Mouse (Mus musculus) liver, embryonic 11.5 days (tissue): Measurements from ENCODE around the gene Hist1h1c. TPM values are rescaled to one million over a fixed set of nuclear protein-coding genes. Genes with fewer than 3 reads are reported as not detected.
"Not testable (repeated sequence)": the region's sequence is repeated elsewhere in the genome, so short reads cannot be mapped to it uniquely, and the experiment has no call there.

Experiments
- ATAC-seq: fragments of 200-750 bp; cut with Nextera tagmentation; replicated peaks from 2 replicates; pipeline ENCODE4 v1.8.0; 2017; ENCODE audit warnings: moderate number of reproducible peaks, mild to moderate bottlenecking, moderate TSS enrichment, moderate library complexity; ENCODE audit not compliant: low FRiP score
- DNase-seq: peaks from one replicate; pipeline ENCODE4 v3.0.0-alpha.2; 2017; ENCODE audit warnings: low spot score
- H3K27ac ChIP-seq: fragments of 300-500 bp; sonication (generic); 2 replicates; pipeline ENCODE4 v1.5.1; 2014; ENCODE audit warnings: mild to moderate bottlenecking, low read depth, low read length, control low read depth
- H3K27me3 ChIP-seq: fragments of 300-500 bp; sonication (generic); replicated peaks from 2 replicates; pipeline ENCODE4 v1.6.1; 2014; ENCODE audit warnings: low read length, mixed read lengths; ENCODE audit not compliant: control insufficient read depth, insufficient read depth
- H3K36me3 ChIP-seq: fragments of 300-500 bp; sonication (generic); 2 replicates; pipeline ENCODE4 v1.6.1; 2014; ENCODE audit warnings: mild to moderate bottlenecking, low read length, moderate library complexity, mixed read lengths; ENCODE audit not compliant: control insufficient read depth, insufficient read depth
- H3K4me1 ChIP-seq: fragments of 300-500 bp; sonication (generic); replicated peaks from 2 replicates; pipeline ENCODE4 v1.6.1; 2014; ENCODE audit warnings: low read length, mixed read lengths; ENCODE audit not compliant: control insufficient read depth, insufficient read depth
- H3K4me2 ChIP-seq: fragments of 300-500 bp; sonication (generic); 2 replicates; pipeline ENCODE4 v1.6.1; 2014; ENCODE audit warnings: mild to moderate bottlenecking, control low read depth, moderate library complexity
- H3K4me3 ChIP-seq: fragments of 300-500 bp; sonication (generic); 2 replicates; pipeline ENCODE4 v1.5.1; 2014; ENCODE audit warnings: low read depth, low read length, control low read depth
- H3K9ac ChIP-seq: fragments of 300-500 bp; sonication (generic); 2 replicates; pipeline ENCODE4 v1.6.1; 2014; ENCODE audit warnings: low read depth, low read length, control low read depth
- H3K9me3 ChIP-seq: fragments of 300-500 bp; sonication (generic); 2 replicates; pipeline ENCODE4 v1.6.1; 2016; ENCODE audit warnings: low read length, inconsistent platforms, mixed read lengths; ENCODE audit not compliant: control insufficient read depth
- WGBS: fragments of 180-500 bp; shearing (Covaris S2); extraction: QIAGEN DNeasy Blood & Tissue Kit; methylation state at CpG from one replicate; pipeline ENCODE4 v1.1.7; 2014; 5-methylcytosine and 5-hydroxymethylcytosine counted together
- polyA plus RNA-seq: library from polyadenylated mRNA; unstranded; fragments of >200 nt; fragmentation: Nextera tagmentation; extraction: Ambion mirVana; gene quantifications from 2 replicates; pipeline ENCODE4 v1.2.1, GENCODE M21; 2014

Hist1h1c gene
- polyA plus RNA-seq, 1 experiment from 2014 or later = 24.2 TPM

DNA sequence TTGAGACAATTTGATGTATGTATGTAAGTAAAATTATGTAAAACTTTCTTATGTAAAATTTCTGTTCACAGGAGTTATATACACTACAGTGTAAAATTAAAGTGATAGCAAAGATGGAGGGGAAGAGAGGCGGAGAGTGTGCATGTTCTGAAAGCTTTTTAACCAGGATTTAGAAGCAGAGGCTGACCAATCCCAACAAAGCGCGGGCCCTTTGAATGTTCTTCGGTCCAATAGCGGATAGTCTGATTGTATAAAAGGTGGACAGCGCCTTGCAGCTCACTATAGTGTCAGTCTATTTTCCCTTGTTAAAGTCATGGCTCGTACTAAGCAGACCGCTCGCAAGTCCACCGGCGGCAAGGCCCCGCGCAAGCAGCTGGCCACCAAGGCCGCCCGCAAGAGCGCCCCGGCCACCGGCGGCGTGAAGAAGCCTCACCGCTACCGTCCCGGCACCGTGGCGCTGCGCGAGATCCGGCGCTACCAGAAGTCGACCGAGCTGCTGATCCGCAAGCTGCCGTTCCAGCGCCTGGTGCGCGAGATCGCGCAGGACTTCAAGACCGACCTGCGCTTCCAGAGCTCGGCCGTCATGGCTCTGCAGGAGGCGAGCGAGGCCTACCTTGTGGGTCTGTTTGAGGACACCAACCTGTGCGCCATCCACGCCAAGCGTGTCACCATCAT is 13.6 kb downstream of the Hist1h1c start, which contains the start of gene Hist1h3b:
Gene Hist1h3b (plus strand): TSS at position 201 of the 675 bp plus-strand sequence.
- peak within 1 kb of the TSS; percentile 47 for H3K4me3 ChIP-seq
- H3K27ac ChIP-seq = peak within 1 kb of the TSS; percentile 94
- not testable (repeated sequence) for H3K27me3 ChIP-seq, H3K36me3 ChIP-seq, H3K9me3 ChIP-seq
- peak within 1 kb of the TSS; percentile 58 for H3K4me2 ChIP-seq
- WGBS = 1% methylated on average over 16 of the region's 47 CpGs
- H3K9ac ChIP-seq = peak within 1 kb of the TSS; percentile 84
- DNase-seq (peak; percentile 85), ATAC-seq (peak; percentile 85)
- H3K4me1 ChIP-seq = peaks cover 16% of the 10 kb centered on the region

DNA sequence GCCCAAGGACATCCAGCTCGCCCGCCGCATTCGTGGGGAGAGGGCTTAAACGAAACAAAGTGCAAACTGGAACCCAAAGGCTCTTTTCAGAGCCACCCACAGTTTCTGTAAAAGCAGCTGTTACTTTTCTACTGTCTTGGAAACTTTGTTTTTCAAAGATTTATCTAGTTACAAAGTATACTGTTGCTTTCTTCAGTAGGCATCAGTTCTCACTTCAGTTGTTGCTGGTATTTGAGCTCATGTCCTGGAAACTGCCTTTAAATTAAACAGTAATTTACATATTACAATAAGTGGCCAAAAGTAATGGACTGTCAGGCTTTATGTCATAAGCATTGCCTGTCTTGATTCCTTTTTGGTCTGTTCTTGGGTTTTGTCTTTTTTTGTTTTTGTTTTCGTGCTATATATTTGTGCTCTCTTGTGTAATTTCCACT is 14.1 kb downstream of the Hist1h1c start:
- DNase-seq = no peak

DNA sequence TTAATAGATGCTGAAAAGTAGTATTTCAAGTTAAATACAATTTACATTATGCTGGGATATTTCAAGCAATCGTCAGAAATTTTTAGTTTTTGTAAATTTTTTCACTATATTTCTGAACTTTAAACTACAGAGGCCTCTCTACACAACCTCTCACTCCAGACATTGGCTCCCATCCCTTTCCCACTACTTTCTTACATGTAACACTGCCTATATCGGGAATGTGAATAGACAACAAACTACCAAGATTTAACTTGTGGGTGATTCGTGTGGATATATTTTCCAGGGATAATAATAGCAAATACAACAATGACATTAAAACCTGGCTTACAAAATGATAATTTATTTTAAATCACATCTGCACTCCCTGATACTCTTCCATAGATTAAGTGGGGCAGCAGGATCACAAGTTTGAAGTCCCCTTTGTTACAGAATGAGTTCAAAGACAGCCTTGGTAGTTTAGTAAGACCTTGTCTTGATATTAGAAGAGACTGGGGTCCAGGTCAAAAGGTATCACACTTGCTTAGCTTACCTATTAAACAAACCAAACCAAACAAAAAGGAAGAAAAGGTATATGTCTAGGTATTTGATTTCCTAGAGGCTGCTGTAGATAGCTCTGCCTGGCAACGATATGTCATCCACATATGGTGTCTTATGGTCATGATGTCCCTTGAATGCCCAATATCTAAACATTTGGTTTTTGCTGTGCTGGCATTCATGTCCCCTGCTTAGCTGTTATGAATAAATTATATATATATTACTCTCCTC is 14.9 kb downstream of the Hist1h1c start:
- ATAC-seq (no peak), DNase-seq (no peak)
- H3K9ac ChIP-seq = peak overlapping the region; percentile 48; the same call in 1 of the 2 replicates
- no peaks in the 10 kb centered on the region for H3K36me3 ChIP-seq
- H3K4me3 ChIP-seq = peak overlapping the region; percentile 47
- 50% methylated on average over 4 of the region's 4 CpGs for WGBS
- H3K27ac ChIP-seq = peak overlapping the region; percentile 86
- H3K4me2 ChIP-seq = peak overlapping the region; percentile 57
- H3K9me3 ChIP-seq = no peaks in the 10 kb centered on the region
- peaks cover 14% of the 10 kb centered on the region for H3K4me1 ChIP-seq
- no peaks in the 10 kb centered on the region for H3K27me3 ChIP-seq

More for the DNA sequence above, 14.1 kb downstream of the Hist1h1c start:
- Histone ChIP-seq H3K4me1 (peaks cover 18% of the 10 kb centered on the region), H3K4me2 (peak overlapping the region; percentile 57), H3K9ac (peak overlapping the region; percentile 82), H3K27me3 (no peaks in the 10 kb centered on the region), H3K27ac (peak overlapping the region; percentile 86), H3K9me3 (no peaks in the 10 kb centered on the region), H3K4me3 (peak overlapping the region; percentile 47), H3K36me3 (no peaks in the 10 kb centered on the region)
- WGBS = 4% methylated on average over 6 of the region's 6 CpGs
- no peak for ATAC-seq

DNA sequence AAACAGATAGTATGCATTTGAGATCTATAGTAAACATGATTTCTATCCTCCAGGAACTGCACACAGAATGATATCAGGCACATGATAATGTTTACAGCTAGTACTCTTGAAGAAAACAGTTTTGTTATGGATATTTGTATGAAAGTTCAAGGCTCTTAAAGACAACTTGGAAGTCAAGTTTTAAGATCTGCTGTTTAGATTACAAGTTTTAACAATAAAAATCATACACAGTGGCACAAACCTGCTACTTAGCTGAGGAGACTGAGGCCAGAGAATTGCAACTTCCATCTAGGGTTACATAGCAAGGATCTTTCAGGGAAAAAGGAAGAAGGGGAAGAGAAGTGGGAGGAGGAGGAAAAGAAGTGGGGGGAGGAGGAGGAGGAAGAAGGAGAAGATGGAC is 16.4 kb downstream of the Hist1h1c start:
- Histone ChIP-seq H3K4me1 (peaks cover 18% of the 10 kb centered on the region; the same call in 1 of the 2 replicates), H3K9ac (no peak overlapping the region), H3K27ac (peak overlapping the region; percentile 63), H3K36me3 (no peaks in the 10 kb centered on the region), H3K4me3 (no peak overlapping the region), H3K9me3 (no peaks in the 10 kb centered on the region), H3K4me2 (no peak overlapping the region), H3K27me3 (no peaks in the 10 kb centered on the region)
- no peak for ATAC-seq
- no peak for DNase-seq

DNA sequence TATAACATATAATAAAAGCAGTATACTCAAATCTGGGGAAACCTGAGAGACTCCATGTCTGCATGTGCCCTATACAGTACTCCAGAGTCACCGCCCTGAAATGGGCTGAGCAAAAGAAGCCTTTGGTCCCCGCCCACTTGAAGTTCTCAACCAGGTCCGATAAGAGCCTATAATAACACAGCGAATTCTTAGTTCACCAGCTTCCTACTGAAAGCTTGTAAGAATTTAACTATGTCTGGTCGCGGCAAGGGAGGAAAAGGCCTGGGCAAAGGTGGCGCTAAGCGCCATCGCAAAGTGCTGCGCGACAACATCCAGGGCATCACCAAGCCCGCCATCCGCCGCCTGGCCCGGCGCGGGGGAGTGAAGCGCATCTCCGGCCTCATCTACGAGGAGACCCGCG is 18.2 kb downstream of the Hist1h1c start, which contains the start of gene Hist1h4b:
Gene Hist1h4b (plus strand): TSS at position 224 of the 400 bp plus-strand sequence.
- peak; percentile 91 for DNase-seq
- Histone ChIP-seq H3K9ac (peak within 1 kb of the TSS; percentile 75), H3K4me2 (peak within 1 kb of the TSS; percentile 72), H3K4me3 (peak within 1 kb of the TSS; percentile 45), H3K36me3 (no peaks in the 10 kb centered on the region), H3K27ac (peak within 1 kb of the TSS; percentile 99), H3K4me1 (peaks cover 22% of the 10 kb centered on the region; the same call in 1 of the 2 replicates), H3K27me3 (no peaks in the 10 kb centered on the region), H3K9me3 (no peaks in the 10 kb centered on the region)
- 0% methylated on average over 17 of the region's 22 CpGs for WGBS
- peak; percentile 68 for ATAC-seq

DNA sequence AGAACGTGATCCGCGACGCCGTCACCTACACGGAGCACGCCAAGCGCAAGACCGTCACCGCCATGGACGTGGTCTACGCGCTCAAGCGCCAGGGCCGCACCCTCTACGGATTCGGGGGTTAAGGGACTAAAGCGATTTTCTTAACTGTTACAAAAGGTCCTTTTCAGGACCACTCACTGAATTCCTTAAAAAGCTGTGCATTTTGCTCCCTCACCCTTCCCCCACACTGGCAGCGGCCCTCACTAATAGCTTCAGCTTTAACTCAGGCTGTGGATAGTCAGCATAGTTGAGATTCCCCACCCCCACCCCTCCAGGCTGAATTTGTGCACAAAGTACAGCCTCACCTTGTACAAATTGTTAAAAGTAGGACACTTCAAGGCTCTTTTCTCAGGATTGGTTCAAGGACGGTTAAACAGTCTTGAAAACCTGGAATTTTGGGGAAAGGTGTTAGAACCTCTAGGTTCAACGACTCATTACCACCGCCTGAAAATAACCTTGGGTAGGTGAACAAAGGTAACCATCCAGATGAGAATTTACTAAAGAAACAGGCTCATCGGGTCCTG is 18.7 kb downstream of the Hist1h1c start:
- DNase-seq = peak; percentile 76
- ATAC-seq = peak; percentile 10
- under 1% methylated on average over 17 of the region's 23 CpGs for WGBS
- Histone ChIP-seq H3K9ac (peak overlapping the region; percentile 75), H3K4me3 (peak overlapping the region; percentile 45), H3K4me1 (peaks cover 22% of the 10 kb centered on the region; the same call in 1 of the 2 replicates), H3K4me2 (peak overlapping the region; percentile 72), H3K36me3 (no peaks in the 10 kb centered on the region), H3K27ac (peak overlapping the region; percentile 99), H3K27me3 (no peaks in the 10 kb centered on the region), H3K9me3 (no peaks in the 10 kb centered on the region)

DNA sequence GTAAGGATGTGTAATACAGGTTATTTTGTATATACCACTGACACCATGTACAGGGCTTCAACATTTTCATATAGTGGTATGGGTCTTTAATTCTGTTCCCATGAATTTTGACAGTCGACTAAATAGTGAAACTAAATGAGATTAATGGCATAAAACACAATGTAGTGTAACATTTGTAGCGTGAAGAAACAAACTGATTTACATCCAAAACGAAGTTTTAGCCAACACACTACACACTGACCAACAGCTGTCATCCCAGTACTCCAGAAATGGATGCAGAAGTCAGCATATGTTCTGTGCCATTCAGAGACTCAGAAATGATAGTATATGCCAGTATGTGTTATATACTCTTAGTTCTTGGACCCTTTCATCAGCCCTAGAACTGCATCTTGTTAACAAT is 19.3 kb downstream of the Hist1h1c start:
- Histone ChIP-seq H3K36me3 (no peaks in the 10 kb centered on the region), H3K27ac (peak overlapping the region; percentile 99), H3K9me3 (no peaks in the 10 kb centered on the region), H3K4me1 (peaks cover 24% of the 10 kb centered on the region; the same call in 1 of the 2 replicates), H3K9ac (peak overlapping the region; percentile 38), H3K4me3 (no peak overlapping the region), H3K27me3 (no peaks in the 10 kb centered on the region), H3K4me2 (peak overlapping the region; percentile 72)
- DNase-seq (no peak), ATAC-seq (no peak)
- 44% methylated on average over 3 of the region's 3 CpGs for WGBS

DNA sequence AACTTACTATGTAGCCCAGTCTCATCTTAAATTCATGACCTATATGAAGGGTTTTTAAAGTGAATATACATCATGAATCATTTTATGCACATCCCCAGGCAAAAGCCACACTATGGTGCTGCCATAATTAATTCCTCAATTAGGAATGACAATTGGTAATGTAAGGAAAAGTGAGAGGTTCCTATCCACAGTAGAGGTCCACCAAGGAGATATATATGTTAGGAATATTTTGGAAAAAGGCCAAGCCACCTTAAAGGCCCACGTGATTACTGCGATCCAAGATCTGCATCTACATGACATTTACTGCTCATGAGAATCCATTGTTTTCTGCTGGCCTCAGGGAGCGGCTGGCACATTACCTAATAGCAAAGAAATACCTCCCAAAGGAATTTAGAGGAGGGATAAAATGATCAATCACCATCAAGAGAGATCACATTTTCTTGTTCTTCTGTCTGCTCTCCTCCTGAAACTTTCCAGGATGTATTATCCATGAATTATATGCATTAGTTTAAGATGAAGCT is 20.7 kb downstream of the Hist1h1c start:
- no peaks in the 10 kb centered on the region for H3K9me3 ChIP-seq
- no peak overlapping the region for H3K9ac ChIP-seq
- WGBS = 81% methylated on average over 3 of the region's 3 CpGs
- no peak for DNase-seq
- peak overlapping the region; percentile 99 for H3K27ac ChIP-seq
- no peak for ATAC-seq
- peak overlapping the region; percentile 84; the same call in 1 of the 2 replicates for H3K4me2 ChIP-seq
- H3K4me3 ChIP-seq = no peak overlapping the region
- peaks cover 36% of the 10 kb centered on the region for H3K4me1 ChIP-seq
- H3K36me3 ChIP-seq = no peaks in the 10 kb centered on the region
- H3K27me3 ChIP-seq = no peaks in the 10 kb centered on the region
